Mouse (Mus musculus): ENCODE measurements at regions not wholly inside any gene's neighbourhood (a gene's known extent, or its start where the extent isn't known, plus 50 kb on each side); places are given as distances from the start of the nearest gene placed in this dataset.
A peak's percentile ranks its signal among the peaks of the same experiment; 100 is the strongest.

DNA sequence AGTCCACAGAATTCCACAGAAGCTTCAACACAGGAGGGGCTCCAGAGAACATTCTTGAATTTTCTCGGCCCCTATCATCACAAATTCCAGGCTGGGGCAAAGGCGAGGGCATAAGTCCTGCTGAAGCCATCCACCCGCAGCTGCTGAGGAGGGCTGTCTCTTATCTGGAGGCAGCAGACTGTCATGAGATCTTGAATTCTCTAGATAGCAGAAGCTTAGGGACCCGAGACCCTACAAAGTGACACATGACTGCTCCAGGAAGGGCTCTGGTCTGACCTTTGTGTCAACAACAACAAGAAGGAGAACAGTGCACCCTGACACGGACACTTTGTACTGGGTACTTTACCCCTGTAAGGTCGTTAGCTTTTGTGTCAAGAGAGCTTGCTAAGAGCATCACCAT, 57.2 kb downstream of the Lao1 start:
- Histone ChIP-seq H3K4me1 (peaks cover 23% of the 10 kb centered on the region), H3K9me3 (no peaks in the 10 kb centered on the region), H3K9ac (no peak overlapping the region), H3K27me3 (no peaks in the 10 kb centered on the region), H3K27ac (no peak overlapping the region), H3K36me3 (no peaks in the 10 kb centered on the region), H3K4me2 (no peak overlapping the region), H3K4me3 (no peak overlapping the region)
- peak; percentile 29; the same call in 1 of the 2 replicates for ATAC-seq (ENCODE audit: borderline replicate concordance, extremely low read depth, low FRiP score, low TSS enrichment)
- WGBS: 27% methylated on average over 6 of the region's 6 CpGs

DNA sequence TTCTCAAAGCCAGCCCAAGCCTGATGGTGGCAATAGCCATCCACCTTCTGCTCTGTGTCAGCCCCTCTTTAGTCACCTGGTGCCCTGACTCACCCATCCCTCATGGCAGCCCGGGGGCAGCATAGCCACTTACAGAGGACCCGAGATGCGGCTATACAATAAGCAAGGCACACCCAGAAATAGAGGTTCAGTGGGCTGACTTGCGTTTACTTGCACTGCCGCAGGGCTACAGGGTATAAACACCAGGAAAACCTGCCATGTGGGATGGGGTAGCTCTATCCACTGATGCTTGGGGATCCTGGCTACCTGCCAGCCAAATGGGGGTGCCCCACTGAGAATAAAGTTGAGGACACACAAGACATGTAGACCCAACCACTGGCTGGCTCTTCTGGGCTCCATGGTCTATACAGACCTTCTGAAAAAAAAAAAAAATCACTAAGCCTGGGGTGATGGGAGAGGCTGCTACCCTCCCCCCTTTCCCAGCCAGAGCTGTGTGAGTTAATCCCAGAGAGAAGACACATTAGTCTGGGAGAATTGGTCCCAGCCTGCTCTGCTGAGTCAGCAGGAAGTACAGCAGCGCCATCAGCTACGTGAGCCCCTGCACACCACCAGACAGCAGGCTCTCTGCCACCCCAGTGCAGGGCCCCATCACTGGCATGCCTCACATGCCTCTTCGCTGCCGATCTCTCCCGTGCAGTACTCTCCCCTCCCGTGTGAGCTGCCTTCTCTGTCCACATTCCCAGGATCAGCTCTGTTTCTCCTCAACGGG, 57.8 kb downstream of the Lao1 start:
- Histone ChIP-seq H3K9ac (peak overlapping the region; percentile 5; the same call in 1 of the 2 replicates), H3K4me1 (peaks cover 23% of the 10 kb centered on the region), H3K9me3 (no peaks in the 10 kb centered on the region), H3K36me3 (no peaks in the 10 kb centered on the region), H3K4me3 (no peak overlapping the region), H3K27me3 (no peaks in the 10 kb centered on the region), H3K27ac (peak overlapping the region; percentile 15; the same call in 1 of the 2 replicates), H3K4me2 (peak overlapping the region; percentile 34)
- peak; percentile 70 for ATAC-seq (ENCODE audit: borderline replicate concordance, extremely low read depth, low FRiP score, low TSS enrichment)
- 26% methylated on average over 12 of the region's 12 CpGs for WGBS

DNA sequence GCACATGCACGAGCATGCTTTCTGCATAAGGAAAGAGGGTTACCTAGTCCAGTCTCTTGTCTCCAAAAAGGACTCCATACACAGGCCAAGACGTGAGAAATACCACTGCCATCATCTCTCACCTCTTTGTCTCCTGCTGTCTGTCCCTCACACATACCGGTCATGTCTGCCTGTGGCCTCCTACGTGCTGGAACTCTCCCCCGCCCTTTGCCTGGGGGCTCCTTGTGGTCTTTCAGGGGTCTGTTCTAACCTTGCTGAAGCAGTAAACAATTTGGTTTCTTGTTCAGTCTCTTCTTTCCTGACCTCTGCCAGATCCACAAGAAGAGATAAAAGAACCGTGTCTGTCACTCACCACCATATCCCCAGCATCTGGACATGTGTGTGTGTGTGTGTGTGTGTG, 61.0 kb downstream of the Lao1 start:
- WGBS: 30% methylated on average over 6 of the region's 6 CpGs
- Histone ChIP-seq H3K9me3 (no peaks in the 10 kb centered on the region), H3K27me3 (no peaks in the 10 kb centered on the region), H3K27ac (peak overlapping the region; percentile 19; the same call in 1 of the 2 replicates), H3K9ac (no peak overlapping the region), H3K4me2 (no peak overlapping the region), H3K36me3 (no peaks in the 10 kb centered on the region), H3K4me1 (peaks cover 23% of the 10 kb centered on the region), H3K4me3 (no peak overlapping the region)
- no peak for ATAC-seq (ENCODE audit: borderline replicate concordance, extremely low read depth, low FRiP score, low TSS enrichment)

DNA sequence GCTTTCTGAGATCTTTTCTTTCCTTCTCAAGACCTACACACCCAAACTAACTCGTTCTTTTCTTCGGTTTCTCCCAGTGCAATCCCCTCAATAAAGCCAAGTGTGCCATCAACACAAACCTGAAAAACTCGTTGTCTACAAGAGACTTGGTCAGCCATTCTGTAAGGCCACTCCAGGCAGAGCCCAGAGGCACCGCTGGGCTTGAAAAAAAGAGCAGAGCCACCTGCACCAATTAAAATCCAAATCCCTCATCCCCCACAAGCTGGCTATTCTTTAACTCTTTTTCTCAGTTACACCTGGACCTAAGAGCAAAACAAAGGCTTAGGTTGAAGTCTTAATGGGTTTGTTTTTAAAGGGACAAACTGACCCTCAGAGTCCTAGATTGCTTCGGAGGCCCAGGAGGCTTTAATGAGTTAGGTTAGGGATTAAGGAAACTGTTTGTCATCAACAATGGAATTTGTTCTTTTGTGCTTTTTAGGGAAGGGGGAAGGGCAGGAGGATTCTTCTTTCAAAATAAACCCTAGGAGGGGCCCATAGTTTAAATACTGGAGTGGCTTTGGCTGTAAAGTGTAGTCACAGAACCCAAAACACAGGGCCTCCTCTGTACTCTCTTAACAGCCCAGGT, 65.0 kb downstream of the Lao1 start:
- WGBS: 30% methylated on average over 5 of the region's 5 CpGs
- H3K27me3 ChIP-seq: no peaks in the 10 kb centered on the region
- no peak overlapping the region for H3K4me2 ChIP-seq
- H3K9ac ChIP-seq: no peak overlapping the region
- H3K4me3 ChIP-seq: no peak overlapping the region
- no peak for ATAC-seq (ENCODE audit: borderline replicate concordance, extremely low read depth, low FRiP score, low TSS enrichment)
- no peak overlapping the region for H3K27ac ChIP-seq
- no peaks in the 10 kb centered on the region for H3K36me3 ChIP-seq
- H3K4me1 ChIP-seq: peaks cover 11% of the 10 kb centered on the region
- no peaks in the 10 kb centered on the region for H3K9me3 ChIP-seq

DNA sequence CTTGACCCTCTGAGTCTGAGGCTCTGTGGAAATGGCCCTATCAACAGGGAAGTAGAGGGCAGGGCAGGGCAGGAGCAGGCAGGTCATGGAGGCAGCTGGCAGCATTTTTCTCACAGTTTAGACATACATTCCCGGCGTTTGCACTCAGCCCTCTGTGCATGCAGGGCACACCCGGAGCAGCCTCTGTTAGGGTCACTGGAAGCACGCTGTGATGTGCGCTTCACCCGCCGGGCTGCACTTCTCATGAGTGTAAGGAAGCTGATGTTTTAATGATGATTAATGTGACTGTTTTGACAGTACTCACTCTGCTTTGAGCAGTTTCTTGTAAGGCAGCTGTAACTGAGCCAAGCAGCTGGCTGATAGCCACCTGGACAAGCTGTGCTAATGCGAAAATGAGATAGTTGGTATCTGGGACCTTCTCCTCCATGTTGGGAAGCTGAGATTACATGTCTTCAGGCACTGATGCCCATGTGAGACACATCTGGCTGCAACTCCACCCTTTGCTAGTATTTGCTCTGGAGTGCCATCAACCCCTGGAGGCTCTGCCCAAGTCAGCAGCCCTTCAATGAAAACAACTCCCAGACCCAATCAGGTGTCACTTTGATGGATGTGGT, 66.9 kb downstream of the Lao1 start:
- H3K4me1 ChIP-seq: peaks cover 7% of the 10 kb centered on the region; the same call in 1 of the 2 replicates
- peak; percentile 64; the same call in 1 of the 2 replicates for ATAC-seq (ENCODE audit: borderline replicate concordance, extremely low read depth, low FRiP score, low TSS enrichment)
- no peak overlapping the region for H3K4me2 ChIP-seq
- no peaks in the 10 kb centered on the region for H3K27me3 ChIP-seq
- H3K4me3 ChIP-seq: no peak overlapping the region
- no peak overlapping the region for H3K9ac ChIP-seq
- H3K36me3 ChIP-seq: no peaks in the 10 kb centered on the region
- no peak overlapping the region for H3K27ac ChIP-seq
- 12% methylated on average over 8 of the region's 8 CpGs for WGBS
- no peaks in the 10 kb centered on the region for H3K9me3 ChIP-seq

DNA sequence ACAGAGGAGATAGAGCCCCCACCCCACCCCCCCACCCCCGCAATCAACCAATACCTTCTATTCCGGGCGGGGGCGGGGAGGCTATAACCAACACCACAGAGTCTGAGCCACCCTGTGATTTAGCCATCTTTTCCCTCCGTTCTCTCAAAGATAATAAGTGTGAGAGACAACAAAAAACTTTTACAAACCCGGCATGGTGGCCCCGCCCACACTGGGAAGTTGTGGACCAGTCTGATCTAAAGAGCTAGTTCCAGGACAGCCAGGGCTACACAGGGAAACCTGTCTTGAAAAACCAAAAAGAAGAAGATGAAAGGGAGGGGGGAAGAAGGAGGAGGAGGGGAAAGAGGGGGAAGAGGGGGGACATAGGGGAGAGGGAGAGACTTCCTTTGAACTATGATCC, 67.7 kb downstream of the Lao1 start:
- no peak overlapping the region for H3K4me2 ChIP-seq
- no peaks in the 10 kb centered on the region for H3K9me3 ChIP-seq
- no peaks in the 10 kb centered on the region for H3K36me3 ChIP-seq
- WGBS: 43% methylated on average over 7 of the region's 7 CpGs
- H3K9ac ChIP-seq: no peak overlapping the region
- H3K4me1 ChIP-seq: peaks cover 7% of the 10 kb centered on the region; the same call in 1 of the 2 replicates
- H3K27ac ChIP-seq: no peak overlapping the region
- H3K27me3 ChIP-seq: no peaks in the 10 kb centered on the region
- ATAC-seq (ENCODE audit: borderline replicate concordance, extremely low read depth, low FRiP score, low TSS enrichment): no peak
- H3K4me3 ChIP-seq: no peak overlapping the region

DNA sequence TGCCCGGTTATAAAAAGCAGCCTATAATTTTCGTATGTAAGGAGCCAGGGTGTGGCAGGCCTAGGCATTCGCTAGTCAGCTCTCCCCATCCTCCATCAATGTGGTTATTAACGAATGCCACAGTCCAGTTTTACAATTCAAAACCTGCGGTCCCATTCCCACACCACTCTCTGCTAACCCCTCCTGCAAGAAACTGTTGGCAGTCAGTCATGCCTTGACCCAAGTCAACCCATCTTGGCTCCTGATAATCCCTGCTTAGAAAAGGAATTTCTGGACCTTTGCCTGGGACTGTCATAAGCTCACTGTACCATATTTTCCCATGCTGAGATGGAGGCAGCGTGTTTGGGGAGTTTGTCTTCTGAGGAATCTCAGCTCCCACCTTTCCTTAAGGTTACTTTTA, 68.4 kb downstream of the Lao1 start:
- H3K36me3 ChIP-seq: no peaks in the 10 kb centered on the region
- H3K4me2 ChIP-seq: no peak overlapping the region
- no peak overlapping the region for H3K27ac ChIP-seq
- H3K4me1 ChIP-seq: peaks cover 7% of the 10 kb centered on the region; the same call in 1 of the 2 replicates
- H3K9ac ChIP-seq: no peak overlapping the region
- H3K4me3 ChIP-seq: no peak overlapping the region
- ATAC-seq (ENCODE audit: borderline replicate concordance, extremely low read depth, low FRiP score, low TSS enrichment): no peak
- no peaks in the 10 kb centered on the region for H3K27me3 ChIP-seq
- H3K9me3 ChIP-seq: no peaks in the 10 kb centered on the region
- 72% methylated on average over 6 of the region's 6 CpGs for WGBS

DNA sequence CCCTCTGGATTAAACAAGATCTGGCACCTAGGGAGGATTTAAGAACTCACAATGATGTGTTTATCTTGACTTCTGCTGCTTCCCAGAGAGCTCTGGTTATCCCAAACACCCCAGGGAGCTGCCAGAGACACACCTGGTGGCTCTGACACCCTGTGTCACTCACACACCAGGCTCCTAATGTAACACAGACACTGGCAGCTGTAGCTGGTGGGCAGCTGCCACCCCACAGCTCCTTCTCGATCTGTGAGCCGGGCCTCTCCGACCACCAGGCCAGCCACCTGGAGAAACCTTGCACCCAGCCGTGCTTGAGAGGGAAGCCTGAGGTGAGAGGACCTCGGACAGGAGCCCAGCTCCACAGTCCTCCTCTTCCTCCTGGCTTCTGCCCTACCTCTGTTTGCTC, 69.5 kb downstream of the Lao1 start:
- no peak overlapping the region for H3K4me2 ChIP-seq
- H3K4me3 ChIP-seq: no peak overlapping the region
- H3K9ac ChIP-seq: no peak overlapping the region
- peaks cover 7% of the 10 kb centered on the region; the same call in 1 of the 2 replicates for H3K4me1 ChIP-seq
- no peaks in the 10 kb centered on the region for H3K27me3 ChIP-seq
- H3K36me3 ChIP-seq: no peaks in the 10 kb centered on the region
- WGBS: 16% methylated on average over 5 of the region's 5 CpGs
- H3K9me3 ChIP-seq: no peaks in the 10 kb centered on the region
- no peak overlapping the region for H3K27ac ChIP-seq
- ATAC-seq (ENCODE audit: borderline replicate concordance, extremely low read depth, low FRiP score, low TSS enrichment): no peak

DNA sequence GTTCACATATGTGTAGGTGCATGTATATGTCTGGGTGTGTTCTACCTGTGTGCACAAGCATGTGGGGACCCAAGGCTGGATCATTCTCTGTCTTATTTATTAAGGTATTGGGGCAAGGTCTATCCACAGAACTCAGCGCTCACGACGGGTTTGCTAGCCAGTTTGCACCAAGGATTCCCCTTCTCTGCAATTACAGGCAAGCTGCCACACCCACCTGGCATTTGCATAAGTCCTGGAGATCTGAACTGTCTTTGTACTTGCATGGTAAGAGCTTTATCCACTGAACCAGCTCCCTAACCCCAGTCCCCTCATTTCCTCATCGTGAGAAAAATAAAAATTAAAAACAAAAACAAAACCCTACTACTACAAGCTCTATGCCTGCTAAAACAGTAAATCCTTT, 71.6 kb downstream of the Lao1 start:
- Histone ChIP-seq H3K4me3 (no peak overlapping the region), H3K9ac (no peak overlapping the region), H3K27ac (no peak overlapping the region), H3K9me3 (no peaks in the 10 kb centered on the region), H3K4me1 (peaks cover 6% of the 10 kb centered on the region; the same call in 1 of the 2 replicates), H3K36me3 (no peaks in the 10 kb centered on the region), H3K4me2 (no peak overlapping the region), H3K27me3 (no peaks in the 10 kb centered on the region)
- ATAC-seq (ENCODE audit: borderline replicate concordance, extremely low read depth, low FRiP score, low TSS enrichment): no peak
- 64% methylated on average over 4 of the region's 4 CpGs for WGBS

DNA sequence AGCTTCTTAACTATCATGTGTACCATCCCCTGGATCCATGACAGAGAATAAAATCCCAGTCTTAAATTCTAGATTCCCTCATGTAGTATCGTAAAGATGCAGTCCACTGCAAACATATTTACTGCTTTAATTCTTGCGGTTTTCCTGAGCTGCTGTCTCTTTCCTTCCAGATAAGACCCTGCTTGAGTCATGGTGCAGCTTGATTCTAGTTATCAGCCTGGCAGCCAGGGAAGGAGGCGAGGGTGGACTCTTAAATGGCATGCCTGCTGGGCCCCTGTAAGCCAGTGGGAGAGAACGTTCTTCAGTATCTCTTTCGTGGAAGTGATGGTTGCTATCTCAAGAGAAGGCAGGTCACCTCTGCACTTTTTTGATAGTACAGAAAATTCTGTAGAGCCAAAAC, 71.9 kb upstream of the Slc2a1 start:
- no peak overlapping the region for H3K4me3 ChIP-seq
- H3K4me1 ChIP-seq: no peaks in the 10 kb centered on the region
- H3K36me3 ChIP-seq: no peaks in the 10 kb centered on the region
- peak; percentile 35; the same call in 1 of the 2 replicates for ATAC-seq (ENCODE audit: borderline replicate concordance, extremely low read depth, low FRiP score, low TSS enrichment)
- H3K9ac ChIP-seq: no peak overlapping the region
- H3K27me3 ChIP-seq: no peaks in the 10 kb centered on the region
- 78% methylated on average over 5 of the region's 5 CpGs for WGBS
- H3K4me2 ChIP-seq: no peak overlapping the region
- H3K9me3 ChIP-seq: no peaks in the 10 kb centered on the region
- no peak overlapping the region for H3K27ac ChIP-seq

DNA sequence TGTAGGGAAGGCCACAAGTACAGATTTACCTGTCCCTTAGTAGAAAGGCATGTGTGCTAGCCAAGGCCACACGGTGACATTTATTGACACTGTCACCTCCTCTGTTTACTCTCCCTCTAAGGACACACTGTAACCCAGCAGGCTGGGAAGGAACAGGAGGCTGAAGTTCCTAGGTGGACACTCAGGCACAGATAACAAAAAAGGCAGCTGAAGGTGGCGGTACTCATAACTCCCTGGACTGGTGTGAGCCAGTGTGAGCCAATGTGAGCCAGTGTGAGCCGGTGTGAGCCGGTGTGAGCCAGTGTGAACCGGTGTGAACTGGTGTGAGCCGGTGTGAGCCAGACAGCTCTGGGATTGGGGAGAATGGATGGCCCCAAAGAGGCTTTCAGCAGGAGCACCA, 68.5 kb upstream of the Slc2a1 start:
- H3K4me1 ChIP-seq: peaks cover 6% of the 10 kb centered on the region; the same call in 1 of the 2 replicates
- no peaks in the 10 kb centered on the region for H3K9me3 ChIP-seq
- no peak overlapping the region for H3K4me3 ChIP-seq
- no peaks in the 10 kb centered on the region for H3K36me3 ChIP-seq
- no peaks in the 10 kb centered on the region for H3K27me3 ChIP-seq
- WGBS: 76% methylated on average over 6 of the region's 6 CpGs
- ATAC-seq (ENCODE audit: borderline replicate concordance, extremely low read depth, low FRiP score, low TSS enrichment): no peak; the same call in 1 of the 2 replicates
- H3K9ac ChIP-seq: no peak overlapping the region
- H3K27ac ChIP-seq: no peak overlapping the region
- H3K4me2 ChIP-seq: no peak overlapping the region

DNA sequence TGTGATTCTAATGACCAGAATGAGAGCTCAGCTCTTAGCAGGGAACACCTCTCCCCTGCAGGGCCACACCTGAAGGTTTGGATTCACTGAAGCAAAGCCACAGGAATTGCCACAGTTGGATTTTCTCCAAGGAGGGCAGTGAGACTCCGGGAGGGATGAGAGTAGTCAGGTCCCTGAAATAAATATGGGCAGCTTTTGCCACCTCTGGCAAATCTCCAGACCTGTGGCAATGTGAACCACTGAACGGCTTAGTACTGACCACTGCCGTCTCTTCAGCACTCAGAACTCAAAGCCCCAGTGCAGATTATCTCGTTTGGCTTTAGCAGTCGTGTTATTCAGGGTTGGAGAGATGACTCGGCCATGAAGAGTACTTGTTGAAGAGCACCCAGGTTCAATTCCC, 66.9 kb upstream of the Slc2a1 start:
- WGBS: 58% methylated on average over 6 of the region's 6 CpGs
- Histone ChIP-seq H3K9ac (no peak overlapping the region), H3K9me3 (no peaks in the 10 kb centered on the region), H3K36me3 (no peaks in the 10 kb centered on the region), H3K27ac (no peak overlapping the region), H3K4me1 (peaks cover 14% of the 10 kb centered on the region; the same call in 1 of the 2 replicates), H3K4me3 (no peak overlapping the region), H3K27me3 (no peaks in the 10 kb centered on the region), H3K4me2 (no peak overlapping the region)
- ATAC-seq (ENCODE audit: borderline replicate concordance, extremely low read depth, low FRiP score, low TSS enrichment): no peak

Data from lung, embryonic 15.5 days (tissue).